Mouse (Mus musculus) forebrain, embryonic 12.5 days (tissue): Measurements from ENCODE around the gene Pgm5. TPM values are rescaled to one million over a fixed set of nuclear protein-coding genes. Genes with fewer than 3 reads are reported as not detected.
"Not testable (repeated sequence)": the region's sequence is repeated elsewhere in the genome, so short reads cannot be mapped to it uniquely, and the experiment has no call there.

Source experiments
- ATAC-seq: fragments of 200-750 bp; cut with Nextera tagmentation; 2 replicates; pipeline ENCODE4 v1.8.0; 2017; ENCODE audit warnings: moderate TSS enrichment; ENCODE audit not compliant: low FRiP score
- H3K27ac ChIP-seq: fragments of 300-500 bp; sonication (generic); 2 replicates; pipeline ENCODE4 v1.5.1; 2016; ENCODE audit warnings: mild to moderate bottlenecking
- H3K27me3 ChIP-seq: fragments of 300-500 bp; sonication (generic); 2 replicates; pipeline ENCODE4 v1.6.1; 2016; ENCODE audit warnings: mild to moderate bottlenecking
- H3K36me3 ChIP-seq: fragments of 300-500 bp; sonication (generic); replicated peaks from 2 replicates; pipeline ENCODE4 v1.6.1; 2016; ENCODE audit warnings: mild to moderate bottlenecking
- H3K4me1 ChIP-seq: fragments of 300-500 bp; sonication (generic); 2 replicates; pipeline ENCODE4 v1.6.1; 2016
- H3K4me2 ChIP-seq: fragments of 300-500 bp; sonication (generic); 2 replicates; pipeline ENCODE4 v1.6.1; 2016; ENCODE audit warnings: mild to moderate bottlenecking, moderate library complexity
- H3K4me3 ChIP-seq: fragments of 300-500 bp; sonication (generic); replicated peaks from 2 replicates; pipeline ENCODE4 v1.5.1; 2016; ENCODE audit warnings: mild to moderate bottlenecking
- H3K9ac ChIP-seq: fragments of 300-500 bp; sonication (generic); 2 replicates; pipeline ENCODE4 v1.6.1; 2016; ENCODE audit warnings: mild to moderate bottlenecking
- H3K9me3 ChIP-seq: fragments of 300-500 bp; sonication (generic); 2 replicates; pipeline ENCODE4 v1.6.1; 2016
- WGBS: fragments of 180-500 bp; shearing (Covaris S2); methylation state at CpG from one replicate; pipeline ENCODE4 v1.1.7; 2016; 5-methylcytosine and 5-hydroxymethylcytosine counted together
- polyA plus RNA-seq: library from polyadenylated mRNA; unstranded; fragments of >200 nt; fragmentation: Nextera tagmentation; extraction: Ambion mirVana; gene quantifications from 2 replicates; pipeline ENCODE4 v1.2.1, GENCODE M21; 2016

Pgm5 gene
- polyA plus RNA-seq, 1 experiment from 2014 or later: 0.61 TPM

DNA sequence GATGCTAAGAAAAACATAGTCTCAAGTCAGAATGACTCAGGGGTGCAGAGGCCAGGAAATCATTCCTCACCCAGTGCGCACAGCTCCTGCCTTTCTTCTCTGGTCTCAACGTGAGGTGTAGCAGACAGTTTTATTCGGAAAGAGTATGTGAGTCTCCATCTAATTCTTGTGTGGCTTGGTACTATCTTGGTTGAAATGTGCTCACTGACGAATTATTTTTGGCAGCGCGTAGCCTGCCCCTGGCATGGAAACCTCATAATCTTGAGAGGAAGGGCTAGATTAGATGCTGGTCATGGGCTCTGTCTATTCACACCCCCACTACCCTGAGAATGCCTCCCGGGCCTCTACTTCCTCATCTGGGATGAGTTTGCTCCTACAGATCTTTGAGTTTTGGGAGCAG lies 153.6 kb downstream of the Pgm5 start:
- Histone ChIP-seq H3K9ac (no peak overlapping the region), H3K36me3 (no peaks in the 10 kb centered on the region), H3K27me3 (no peaks in the 10 kb centered on the region), H3K4me1 (no peaks in the 10 kb centered on the region), H3K4me3 (no peak overlapping the region), H3K9me3 (no peaks in the 10 kb centered on the region), H3K4me2 (no peak overlapping the region), H3K27ac (no peak overlapping the region)
- ATAC-seq: no peak
- 94% methylated on average over 7 of the region's 7 CpGs for WGBS

DNA sequence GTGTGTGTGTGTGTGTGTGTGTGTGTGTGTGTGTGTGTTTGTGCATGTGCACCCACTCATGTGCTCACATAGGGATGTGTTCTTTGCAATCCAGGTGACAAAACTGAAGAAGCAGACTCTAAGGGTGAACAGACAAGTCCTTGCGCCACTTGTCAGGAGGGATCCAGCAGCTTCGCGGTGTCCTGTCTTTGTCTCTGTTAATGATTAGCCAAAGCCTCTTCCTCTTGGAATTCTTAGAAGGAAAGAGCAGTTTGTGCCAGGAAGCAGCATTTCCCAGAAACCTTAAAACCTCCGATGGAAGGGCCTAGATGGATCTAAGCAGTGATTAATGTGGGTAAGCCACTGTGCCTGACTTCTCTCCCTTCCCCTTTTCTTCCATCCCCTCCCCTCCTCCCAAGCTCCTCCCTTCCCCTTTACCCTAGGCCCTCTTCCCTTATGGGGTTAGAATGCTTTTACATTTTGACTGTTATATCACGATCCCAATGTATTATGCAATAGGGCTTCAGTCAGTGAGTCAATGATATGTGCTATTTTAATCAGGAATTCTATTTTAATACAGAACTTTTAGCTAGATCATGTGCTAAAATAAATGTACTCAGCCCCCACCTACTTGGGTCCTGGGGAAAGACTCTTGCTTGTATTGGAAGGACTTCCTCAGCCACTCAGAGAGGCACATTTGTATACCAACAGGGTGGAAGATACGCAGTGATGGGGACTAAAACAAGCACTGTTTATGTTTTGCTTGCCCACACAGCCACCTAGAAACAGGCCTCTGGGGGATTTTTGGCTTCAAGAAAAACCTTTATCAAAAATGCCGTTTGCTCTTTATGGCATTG lies 154.4 kb downstream of the Pgm5 start:
- Histone ChIP-seq H3K9me3 (no peaks in the 10 kb centered on the region), H3K4me1 (no peaks in the 10 kb centered on the region), H3K9ac (no peak overlapping the region)

DNA sequence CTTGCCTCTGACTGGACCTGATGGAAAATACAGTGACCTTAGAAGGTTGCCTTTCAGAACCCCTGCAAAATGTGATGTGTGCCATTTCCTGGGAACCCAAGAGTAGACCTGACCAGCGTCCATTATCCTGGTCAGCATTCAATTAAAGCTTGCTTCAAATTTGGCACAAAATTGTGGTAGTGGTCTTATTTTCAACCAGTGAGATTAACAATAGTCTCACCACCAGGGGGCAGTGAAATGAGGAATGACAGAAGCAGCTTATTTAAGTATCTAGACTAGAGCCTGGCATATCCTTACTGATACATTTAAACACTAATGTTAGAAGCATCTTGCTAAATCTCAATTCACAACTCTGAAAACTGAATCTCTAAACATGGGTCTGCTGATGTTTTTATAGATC lies 156.3 kb downstream of the Pgm5 start:
- Histone ChIP-seq H3K27me3 (0 out of 2 replicates have a peak, but pooled peaks cover 3% of the 10 kb centered on the region), H3K27ac (no peak overlapping the region), H3K4me3 (no peak overlapping the region), H3K4me2 (no peak overlapping the region), H3K36me3 (no peaks in the 10 kb centered on the region), H3K9ac (no peak overlapping the region), H3K9me3 (no peaks in the 10 kb centered on the region), H3K4me1 (no peaks in the 10 kb centered on the region)
- ATAC-seq: no peak
- 77% methylated on average over 1 of the region's 1 CpGs for WGBS

More for the DNA sequence above, 154.4 kb downstream of the Pgm5 start:
- Histone ChIP-seq H3K4me2 (no peak overlapping the region), H3K27me3 (no peaks in the 10 kb centered on the region), H3K4me3 (no peak overlapping the region), H3K27ac (no peak overlapping the region), H3K36me3 (no peaks in the 10 kb centered on the region)
- no peak for ATAC-seq
- 84% methylated on average over 7 of the region's 7 CpGs for WGBS

DNA sequence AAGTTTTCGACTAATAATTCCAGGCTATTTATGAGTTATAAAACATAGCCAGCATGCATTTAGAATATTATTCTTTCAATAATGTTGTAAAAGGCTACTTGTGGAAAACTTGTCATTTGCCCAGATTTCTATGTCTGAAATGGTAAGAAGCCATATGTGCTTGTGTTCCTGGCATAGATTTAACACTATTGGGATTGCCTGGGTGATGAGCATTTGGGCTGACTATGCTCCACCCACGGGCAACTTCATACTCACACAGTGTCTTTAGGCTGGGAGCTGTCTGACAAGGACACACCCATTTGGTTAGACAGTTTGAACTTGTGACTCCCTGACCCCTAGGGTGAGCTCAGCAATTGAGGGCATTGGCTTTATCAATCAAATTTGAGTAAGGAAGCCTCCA lies 157.3 kb downstream of the Pgm5 start:
- Histone ChIP-seq H3K27me3 (0 out of 2 replicates have a peak, but pooled peaks cover 3% of the 10 kb centered on the region), H3K9ac (no peak overlapping the region), H3K9me3 (no peaks in the 10 kb centered on the region), H3K27ac (no peak overlapping the region), H3K36me3 (no peaks in the 10 kb centered on the region), H3K4me2 (no peak overlapping the region), H3K4me3 (no peak overlapping the region), H3K4me1 (no peaks in the 10 kb centered on the region)
- ATAC-seq: no peak
- 80% methylated on average over 2 of the region's 2 CpGs for WGBS

DNA sequence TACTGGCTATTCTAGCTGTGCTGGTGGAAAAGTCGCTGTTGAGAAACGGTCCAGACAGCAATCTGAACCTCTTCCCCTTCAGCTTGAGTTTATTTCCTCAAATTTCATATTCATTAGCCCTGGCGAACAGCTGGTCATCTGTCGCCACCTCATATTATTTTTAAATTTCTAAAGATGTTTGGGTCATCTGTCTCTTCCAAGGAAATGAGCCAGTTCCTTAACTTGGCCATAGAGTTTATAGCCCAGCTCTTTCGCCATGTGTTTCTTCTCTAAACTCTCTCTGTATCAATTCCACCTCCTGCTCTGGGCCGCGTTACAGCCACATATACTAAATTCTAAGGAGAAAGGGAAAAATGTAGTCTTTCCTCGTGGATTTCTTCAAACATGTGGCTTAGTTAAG lies 158.0 kb downstream of the Pgm5 start:
- H3K36me3 ChIP-seq: no peaks in the 10 kb centered on the region
- no peaks in the 10 kb centered on the region for H3K9me3 ChIP-seq
- no peak for ATAC-seq
- no peak overlapping the region for H3K4me2 ChIP-seq
- H3K27ac ChIP-seq: no peak overlapping the region
- H3K4me1 ChIP-seq: no peaks in the 10 kb centered on the region
- H3K9ac ChIP-seq: no peak overlapping the region
- WGBS: 77% methylated on average over 8 of the region's 8 CpGs
- 0 out of 2 replicates have a peak, but pooled peaks cover 3% of the 10 kb centered on the region for H3K27me3 ChIP-seq
- H3K4me3 ChIP-seq: no peak overlapping the region

DNA sequence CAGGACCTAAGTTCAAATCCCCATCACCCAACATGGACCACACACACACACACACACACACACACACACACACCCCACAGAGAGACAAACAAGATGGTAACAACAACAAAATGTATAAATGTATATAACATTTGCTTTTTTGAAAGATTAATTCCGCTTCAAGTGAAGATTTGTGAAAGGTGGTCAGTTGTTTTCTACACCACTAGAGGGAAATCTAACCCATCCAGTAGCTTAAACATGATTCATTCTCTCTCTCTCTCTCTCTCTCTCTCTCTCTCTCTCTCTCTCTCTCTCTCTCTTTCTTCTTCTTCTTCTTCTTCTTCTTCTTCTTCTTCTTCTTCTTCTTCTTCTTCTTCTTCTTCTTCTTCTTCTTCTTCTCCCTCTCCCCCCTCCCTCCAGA lies 158.5 kb downstream of the Pgm5 start:
- not testable (repeated sequence) for H3K4me2 ChIP-seq, H3K9ac ChIP-seq, H3K27me3 ChIP-seq, H3K36me3 ChIP-seq, H3K27ac ChIP-seq, H3K4me1 ChIP-seq, ATAC-seq, H3K9me3 ChIP-seq, H3K4me3 ChIP-seq
- 62% methylated on average over 1 of the region's 1 CpGs for WGBS

DNA sequence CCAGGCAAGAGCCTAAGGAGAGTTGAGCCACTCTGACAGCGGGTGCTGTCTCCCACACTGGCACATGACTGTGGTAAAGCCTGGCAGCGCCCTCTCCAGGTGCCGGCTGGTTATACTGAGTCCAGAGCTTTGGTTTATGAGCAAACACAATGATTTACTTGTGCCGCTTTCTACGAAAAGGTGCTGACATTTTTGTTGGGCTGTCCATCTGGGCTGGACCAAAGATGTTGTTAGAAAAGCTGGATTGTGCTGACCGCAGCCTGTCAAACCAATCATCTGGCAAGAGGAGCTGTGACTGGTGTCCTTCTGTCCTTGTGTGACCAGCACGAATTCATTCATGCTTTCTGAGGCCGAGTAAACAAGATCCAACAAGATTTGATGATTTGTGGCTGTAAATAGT lies 159.9 kb downstream of the Pgm5 start:
- H3K9me3 ChIP-seq: no peaks in the 10 kb centered on the region
- H3K4me1 ChIP-seq: no peaks in the 10 kb centered on the region
- H3K27ac ChIP-seq: no peak overlapping the region
- H3K36me3 ChIP-seq: no peaks in the 10 kb centered on the region
- H3K9ac ChIP-seq: no peak overlapping the region
- no peak overlapping the region for H3K4me2 ChIP-seq
- WGBS: 70% methylated on average over 8 of the region's 8 CpGs
- 0 out of 2 replicates have a peak, but pooled peaks cover 3% of the 10 kb centered on the region for H3K27me3 ChIP-seq
- no peak for ATAC-seq
- H3K4me3 ChIP-seq: no peak overlapping the region

DNA sequence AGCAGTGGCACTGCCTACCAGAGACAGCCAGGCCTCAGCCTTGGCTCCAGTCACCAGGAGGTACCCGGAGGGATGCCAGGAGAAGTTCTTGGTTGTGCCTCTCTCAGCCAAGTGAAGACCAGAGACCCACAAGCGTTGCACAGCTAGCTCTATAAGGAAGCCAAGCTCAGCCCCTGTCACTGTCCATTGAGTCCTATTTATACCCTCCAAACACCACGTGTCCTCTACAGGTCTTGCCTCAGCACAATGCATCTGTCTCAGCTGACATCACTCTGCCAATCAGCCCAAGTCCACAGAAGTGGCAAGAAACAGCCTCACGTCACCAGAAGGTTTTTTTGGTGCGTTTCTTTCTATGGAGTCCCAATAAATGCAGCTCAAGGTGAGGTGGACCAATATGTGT lies 161.0 kb downstream of the Pgm5 start:
- Histone ChIP-seq H3K4me3 (no peak overlapping the region), H3K4me1 (no peaks in the 10 kb centered on the region), H3K27me3 (0 out of 2 replicates have a peak, but pooled peaks cover 3% of the 10 kb centered on the region), H3K9ac (no peak overlapping the region), H3K27ac (no peak overlapping the region), H3K9me3 (no peaks in the 10 kb centered on the region), H3K36me3 (no peaks in the 10 kb centered on the region), H3K4me2 (no peak overlapping the region)
- ATAC-seq: no peak
- WGBS: 87% methylated on average over 5 of the region's 5 CpGs

DNA sequence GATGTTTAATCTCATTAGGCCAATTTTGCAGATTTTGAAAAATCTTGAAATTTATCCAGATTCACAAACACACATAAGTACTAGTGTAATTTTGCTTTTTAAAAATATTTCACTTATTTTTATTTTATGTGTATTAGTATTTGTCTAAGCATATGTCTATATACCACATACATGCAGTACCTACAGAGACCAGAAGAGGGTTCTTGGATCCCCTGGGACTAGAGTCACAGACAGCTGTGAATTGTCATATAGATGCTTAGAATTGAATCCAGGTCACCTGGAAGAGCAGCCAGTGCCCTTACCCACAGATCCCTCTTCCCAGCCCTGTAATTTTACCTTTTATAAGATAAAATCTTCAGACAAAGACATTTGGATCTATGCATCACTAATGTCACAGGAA lies 161.7 kb downstream of the Pgm5 start:
- Histone ChIP-seq H3K36me3 (no peaks in the 10 kb centered on the region), H3K4me1 (no peaks in the 10 kb centered on the region), H3K4me3 (no peak overlapping the region), H3K27me3 (0 out of 2 replicates have a peak, but pooled peaks cover 3% of the 10 kb centered on the region), H3K4me2 (no peak overlapping the region), H3K9me3 (no peaks in the 10 kb centered on the region), H3K9ac (no peak overlapping the region), H3K27ac (no peak overlapping the region)
- ATAC-seq: no peak

DNA sequence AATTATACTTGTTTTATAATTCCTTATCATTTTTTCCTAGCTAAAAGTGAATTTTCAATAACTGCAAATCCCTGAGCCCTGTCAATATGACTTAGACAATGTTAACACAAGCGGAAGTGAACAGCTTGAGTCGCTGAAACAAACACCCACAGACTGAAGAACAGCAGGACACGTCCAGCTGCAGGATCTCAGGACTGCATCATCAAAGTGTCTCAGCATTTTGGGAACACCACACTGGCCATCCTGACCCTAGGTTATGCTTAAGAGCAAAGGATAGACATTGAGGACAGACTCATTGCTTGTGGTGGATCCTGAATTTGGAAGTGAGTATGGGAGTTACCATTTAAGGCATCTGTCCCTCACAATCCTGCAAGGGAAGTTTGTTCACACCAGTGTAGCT lies 162.5 kb downstream of the Pgm5 start:
- 76% methylated on average over 3 of the region's 3 CpGs for WGBS
- H3K9me3 ChIP-seq: no peaks in the 10 kb centered on the region
- no peak overlapping the region for H3K27ac ChIP-seq
- no peak overlapping the region for H3K4me2 ChIP-seq
- no peak overlapping the region for H3K9ac ChIP-seq
- H3K36me3 ChIP-seq: no peaks in the 10 kb centered on the region
- H3K4me3 ChIP-seq: no peak overlapping the region
- ATAC-seq: no peak
- H3K4me1 ChIP-seq: no peaks in the 10 kb centered on the region
- 0 out of 2 replicates have a peak, but pooled peaks cover 3% of the 10 kb centered on the region for H3K27me3 ChIP-seq

DNA sequence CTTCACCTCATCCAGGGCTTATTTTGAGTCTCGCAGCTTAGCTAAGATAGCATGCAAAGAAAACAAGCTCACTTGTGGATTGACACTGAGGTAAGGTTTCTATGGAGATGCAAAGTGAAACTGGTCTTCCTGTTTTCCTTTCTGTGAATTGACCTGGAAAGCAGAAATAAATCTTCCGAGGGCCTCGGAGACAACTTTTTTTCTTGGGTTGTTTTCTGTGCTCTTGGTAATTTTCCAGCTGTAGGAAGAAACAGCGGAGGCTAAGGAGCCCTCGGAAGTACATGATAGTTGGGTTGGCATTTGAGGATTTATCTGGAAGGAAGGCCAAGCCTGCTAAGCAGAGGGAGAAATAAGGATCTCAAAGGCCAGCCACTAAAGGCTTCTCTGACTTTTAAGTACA lies 163.0 kb downstream of the Pgm5 start:
- Histone ChIP-seq H3K4me1 (no peaks in the 10 kb centered on the region), H3K4me2 (no peak overlapping the region), H3K27me3 (0 out of 2 replicates have a peak, but pooled peaks cover 3% of the 10 kb centered on the region), H3K36me3 (no peaks in the 10 kb centered on the region), H3K4me3 (no peak overlapping the region), H3K9me3 (no peaks in the 10 kb centered on the region), H3K9ac (no peak overlapping the region), H3K27ac (no peak overlapping the region)
- ATAC-seq: no peak
- 80% methylated on average over 5 of the region's 5 CpGs for whole genome bisulfite sequencing

DNA sequence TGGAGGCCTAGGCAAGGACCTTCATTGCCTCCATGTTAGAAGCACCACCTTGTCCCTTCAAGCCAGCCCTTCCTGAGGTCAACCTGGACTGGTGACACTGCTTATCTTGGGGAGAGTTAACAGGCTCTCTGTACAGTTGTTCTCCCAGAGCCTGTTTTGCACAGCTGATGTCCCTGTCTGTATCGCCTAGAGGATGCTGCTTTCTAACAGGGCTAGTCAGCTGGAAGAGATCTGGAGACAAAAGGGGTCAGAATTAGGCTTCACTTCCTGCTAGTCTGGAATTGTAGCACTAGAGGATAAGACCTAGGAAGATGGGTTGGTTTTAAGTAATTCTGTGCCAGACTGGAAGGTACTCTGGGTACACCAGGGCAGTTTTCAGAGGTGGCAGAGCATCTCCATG lies 163.7 kb downstream of the Pgm5 start:
- Histone ChIP-seq H3K36me3 (no peaks in the 10 kb centered on the region), H3K27me3 (0 out of 2 replicates have a peak, but pooled peaks cover 3% of the 10 kb centered on the region), H3K9me3 (no peaks in the 10 kb centered on the region), H3K4me2 (no peak overlapping the region), H3K4me1 (no peaks in the 10 kb centered on the region), H3K4me3 (no peak overlapping the region), H3K9ac (no peak overlapping the region), H3K27ac (no peak overlapping the region)
- no peak for ATAC-seq
- WGBS: 39% methylated on average over 1 of the region's 1 CpGs

DNA sequence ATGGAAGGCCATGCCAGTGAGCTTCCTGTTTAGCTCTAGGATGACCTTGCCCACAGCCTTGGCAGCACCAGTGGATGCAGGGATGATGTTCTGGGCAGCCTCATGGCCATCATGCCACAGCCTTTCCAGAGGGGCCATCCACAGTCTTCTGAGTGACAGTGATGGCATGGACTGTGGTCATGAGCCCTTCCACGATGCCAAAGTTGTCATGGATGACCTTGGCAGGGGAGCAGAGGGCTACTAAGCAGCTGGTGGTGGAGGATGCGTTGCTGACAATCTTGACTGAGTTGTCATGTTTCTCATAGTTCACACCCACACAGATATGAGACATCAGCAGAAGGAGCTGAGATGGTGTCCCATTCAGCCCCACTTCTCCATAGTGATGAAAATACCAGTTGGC lies 169.0 kb downstream of the Pgm5 start:
- H3K4me3 ChIP-seq: no peak overlapping the region
- H3K36me3 ChIP-seq: no peaks in the 10 kb centered on the region
- no peak overlapping the region for H3K27ac ChIP-seq
- no peaks in the 10 kb centered on the region for H3K4me1 ChIP-seq
- H3K9me3 ChIP-seq: no peaks in the 10 kb centered on the region
- no peak for ATAC-seq
- no peaks in the 10 kb centered on the region for H3K27me3 ChIP-seq
- H3K4me2 ChIP-seq: no peak overlapping the region
- 85% methylated on average over 2 of the region's 2 CpGs for WGBS
- no peak overlapping the region for H3K9ac ChIP-seq
